ENCODE assay signal across 9 mouse cellular contexts in genomic region chr17:47693671-47694441, GRCm38 (mm10). TPM values are rescaled to one million over a fixed set of nuclear protein-coding genes. Genes with fewer than 3 reads are reported as not detected.
DNase-seq lines count a peak whose midpoint lies in the region; ATAC-seq and TF ChIP-seq lines count a peak whose summit lies in the region.
"Had no signal": no experiment of that assay in that cellular context is flagged by ENCODE, and none has a peak within 500 bp of the region (broad histone marks: within the 10 kb centered on the region; RNA-seq: fewer than 3 reads in every experiment).

No protein-coding gene starts in this region.

- peak overlapping the region; percentile 74; the same call in 1 of the 2 replicates for H3K9ac ChIP-seq in intestine, postnatal 0 days (ENCODE audit: low read depth, low read length)
- H3K9ac ChIP-seq in midbrain, embryonic 13.5 days (replicated peaks) = peak overlapping the region; percentile 89

- peaks cover 30% of the 10 kb centered on the region for H3K4me1 ChIP-seq in megakaryocyte, embryonic 14.5 days
- peaks cover 3% of the 10 kb centered on the region; the same call in 1 of the 2 replicates for H3K4me1 ChIP-seq in intestine, postnatal 0 days (replicated peaks; ENCODE audit: control insufficient read depth, insufficient read depth, low read length)
- peaks cover 27% of the 10 kb centered on the region for H3K4me1 ChIP-seq in midbrain, embryonic 13.5 days (replicated peaks)

- WGBS in intestine, postnatal 0 days = 47% methylated on average over 13 of the region's 13 CpGs
- 31% methylated on average over 13 of the region's 13 CpGs for WGBS in midbrain, embryonic 13.5 days

- peak overlapping the region; percentile 93 for H3K4me3 ChIP-seq in megakaryocyte, embryonic 14.5 days (replicated peaks)
- peak overlapping the region; percentile 79 for H3K4me3 ChIP-seq in intestine, postnatal 0 days (ENCODE audit: low read depth, low read length)
- peak overlapping the region; percentile 74 for H3K4me3 ChIP-seq in midbrain, embryonic 13.5 days (replicated peaks)

- peak; percentile 98 for DNase-seq in heart, adult 11 months
- DNase-seq in spleen, postnatal 4 days (ENCODE audit: low spot score in 2 of 2) = no peak
- DNase-seq in natural killer cell, adult 2 months (ENCODE audit: low spot score in 2 of 2) = no peak

- H3K36me3 ChIP-seq in megakaryocyte, embryonic 14.5 days (replicated peaks; ENCODE audit: low read length) = no peaks in the 10 kb centered on the region
- no peaks in the 10 kb centered on the region; the same call in 1 of the 2 replicates for H3K36me3 ChIP-seq in intestine, postnatal 0 days (ENCODE audit: control insufficient read depth, insufficient read depth)
- no peaks in the 10 kb centered on the region for H3K36me3 ChIP-seq in midbrain, embryonic 13.5 days

- no peaks in the 10 kb centered on the region for H3K9me3 ChIP-seq in megakaryocyte, embryonic 14.5 days
- no peaks in the 10 kb centered on the region for H3K9me3 ChIP-seq in intestine, postnatal 0 days (ENCODE audit: control insufficient read depth)
- H3K9me3 ChIP-seq in midbrain, embryonic 13.5 days = no peaks in the 10 kb centered on the region

- no peak overlapping the region for H3K27ac ChIP-seq in intestine, postnatal 0 days (ENCODE audit: low read depth, low read length)
- peak overlapping the region; percentile 67 for H3K27ac ChIP-seq in midbrain, embryonic 13.5 days

- H3K4me2 ChIP-seq in intestine, postnatal 0 days (replicated peaks; ENCODE audit: low read depth) = peak overlapping the region; percentile 93
- H3K4me2 ChIP-seq in midbrain, embryonic 13.5 days (replicated peaks) = peak overlapping the region; percentile 64

- ATAC-seq in megakaryocyte, adult 5-6 weeks (ENCODE audit: poor library complexity, severe bottlenecking) = no peak
- ATAC-seq in intestine, postnatal 0 days = no peak
- no peak; the same call in 1 of the 2 replicates for ATAC-seq in midbrain, embryonic 13.5 days
- no peak for ATAC-seq in cerebellum, adult (ENCODE audit: insufficient number of reproducible peaks, low FRiP score, low TSS enrichment)

- H3K27me3 ChIP-seq in megakaryocyte, embryonic 14.5 days (replicated peaks) = peaks cover 87% of the 10 kb centered on the region
- H3K27me3 ChIP-seq in intestine, postnatal 0 days (replicated peaks; ENCODE audit: control insufficient read depth, insufficient read depth, low read length) = no peaks in the 10 kb centered on the region
- peaks cover 8% of the 10 kb centered on the region for H3K27me3 ChIP-seq in midbrain, embryonic 13.5 days

- no peak for TF ChIP-seq CTCF in intestine, postnatal 0 days (IDR thresholded peaks at IDR 0.05; ENCODE audit: low read depth)

RNA-seq across cellular contexts. Expression of gene Gm21981, which starts 0.4 kb away (rescaled TPM):
- 0.25 TPM in 1 of 2 replicates, not detected in the other for polyA plus RNA-seq in megakaryocyte, embryonic 14.5 days (2012; ENCODE audit: insufficient read depth, low replicate concordance)
- not detected in 2 replicates for total RNA-seq in megakaryocyte, adult 5-6 weeks (2015)
- total RNA-seq in megakaryocyte, adult 5-6 weeks (2017) = not detected in 2 replicates
- 0.12 TPM in 1 of 2 replicates, not detected in the other for polyA plus RNA-seq in intestine, postnatal 0 days (2015; fragmentation: Nextera tagmentation; extraction: Ambion mirVana)
- 0.62 and 0.66 TPM in 2 replicates for polyA plus RNA-seq in midbrain, embryonic 13.5 days (2015; fragmentation: Nextera tagmentation; extraction: Ambion mirVana)

RNA-seq across cellular contexts. Expression of gene Prickle4, which starts 0.7 kb away (rescaled TPM):
- polyA plus RNA-seq in megakaryocyte, embryonic 14.5 days (2012; ENCODE audit: insufficient read depth, low replicate concordance) = 3.4 and 5.0 TPM in 2 replicates
- total RNA-seq in megakaryocyte, adult 5-6 weeks (2015) = 0.16 TPM in 1 of 2 replicates, not detected in the other
- total RNA-seq in megakaryocyte, adult 5-6 weeks (2017) = 1.1 TPM in 1 of 2 replicates, not detected in the other
- 0.33 and 0.64 TPM in 2 replicates for polyA plus RNA-seq in intestine, postnatal 0 days (2015; fragmentation: Nextera tagmentation; extraction: Ambion mirVana)
- polyA plus RNA-seq in midbrain, embryonic 13.5 days (2015; fragmentation: Nextera tagmentation; extraction: Ambion mirVana) = 1.0 TPM in 2 replicates

RNA-seq across cellular contexts. Expression of gene Frs3, which starts 5.0 kb away (rescaled TPM):
- 0.94 TPM in 1 of 2 replicates, not detected in the other for polyA plus RNA-seq in megakaryocyte, embryonic 14.5 days (2012; ENCODE audit: insufficient read depth, low replicate concordance)
- 0.71 TPM in 1 of 2 replicates, not detected in the other for total RNA-seq in megakaryocyte, adult 5-6 weeks (2015)
- 0.12 and 0.15 TPM in 2 replicates for total RNA-seq in megakaryocyte, adult 5-6 weeks (2017)
- polyA plus RNA-seq in intestine, postnatal 0 days (2015; fragmentation: Nextera tagmentation; extraction: Ambion mirVana) = 2.9 TPM in 2 replicates
- 26.9 and 28.0 TPM in 2 replicates for polyA plus RNA-seq in midbrain, embryonic 13.5 days (2015; fragmentation: Nextera tagmentation; extraction: Ambion mirVana)

RNA-seq across cellular contexts. Expression of gene Tomm6, which starts 5.7 kb away (rescaled TPM):
- polyA plus RNA-seq in megakaryocyte, embryonic 14.5 days (2012; ENCODE audit: insufficient read depth, low replicate concordance) = 37.0 and 347 TPM in 2 replicates
- 142 and 150 TPM in 2 replicates for total RNA-seq in megakaryocyte, adult 5-6 weeks (2015)
- total RNA-seq in megakaryocyte, adult 5-6 weeks (2017) = 38.6 and 44.1 TPM in 2 replicates
- polyA plus RNA-seq in intestine, postnatal 0 days (2015; fragmentation: Nextera tagmentation; extraction: Ambion mirVana) = 384 and 398 TPM in 2 replicates
- 285 and 287 TPM in 2 replicates for polyA plus RNA-seq in midbrain, embryonic 13.5 days (2015; fragmentation: Nextera tagmentation; extraction: Ambion mirVana)

RNA-seq across cellular contexts. Expression of gene Pgc, which starts 32.8 kb away (rescaled TPM):
- polyA plus RNA-seq in megakaryocyte, embryonic 14.5 days (2012; ENCODE audit: insufficient read depth, low replicate concordance) = not detected in 2 replicates
- total RNA-seq in megakaryocyte, adult 5-6 weeks (2015) = not detected in 2 replicates
- not detected in 2 replicates for total RNA-seq in megakaryocyte, adult 5-6 weeks (2017)
- polyA plus RNA-seq in intestine, postnatal 0 days (2015; fragmentation: Nextera tagmentation; extraction: Ambion mirVana) = 7.4 and 24.6 TPM in 2 replicates
- not detected in 2 replicates for polyA plus RNA-seq in midbrain, embryonic 13.5 days (2015; fragmentation: Nextera tagmentation; extraction: Ambion mirVana)
- polyA plus RNA-seq: brain, embryonic 14.5 days had no signal
